Mouse (Mus musculus): ENCODE measurements at regions not wholly inside any gene's neighbourhood (a gene's known extent, or its start where the extent isn't known, plus 50 kb on each side); places are given as distances from the start of the nearest gene placed in this dataset.
"Not testable (repeated sequence)": the region's sequence is repeated elsewhere in the genome, so short reads cannot be mapped to it uniquely, and the experiment has no call there.

DNA sequence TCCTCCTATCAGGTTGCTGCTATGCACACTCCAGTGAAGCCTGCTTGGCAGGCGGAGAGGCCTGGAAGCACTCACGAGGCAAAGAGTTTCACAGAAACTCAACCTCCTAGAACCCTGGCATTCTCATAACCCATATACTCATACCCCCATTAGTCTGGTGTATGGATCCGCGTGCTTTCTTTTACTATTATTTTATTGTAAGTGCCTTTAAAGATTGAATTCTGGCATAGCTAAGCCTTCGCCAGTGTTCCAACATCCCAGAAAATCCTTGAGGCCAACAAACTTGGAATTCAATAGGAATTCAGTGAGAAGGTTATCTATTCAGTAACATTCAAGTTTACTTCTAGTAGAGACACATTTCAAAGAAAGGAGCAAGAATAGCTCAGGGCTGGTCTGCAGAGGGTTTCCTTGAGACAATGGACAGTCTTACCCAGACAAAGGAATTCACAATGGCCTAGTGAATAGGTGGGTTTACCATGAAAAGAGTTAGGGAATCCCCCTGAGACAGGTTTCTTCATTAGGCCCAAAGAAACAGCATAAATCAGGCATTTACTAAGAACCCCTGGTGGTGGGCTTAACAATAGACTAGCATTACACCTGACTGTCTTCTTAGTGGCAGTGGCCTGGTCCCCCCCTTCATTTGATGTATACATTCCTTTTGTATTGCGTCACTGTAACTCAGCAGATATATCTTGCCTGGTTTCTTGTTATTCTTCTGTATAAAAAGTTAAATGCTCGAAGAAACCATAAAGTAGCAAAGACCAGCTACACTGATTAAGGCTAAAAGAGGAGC lies 80.8 kb upstream of the Gm15446 start:
- not testable (repeated sequence) for H3K4me3 ChIP-seq; H3K27me3 ChIP-seq; H3K4me2 ChIP-seq; H3K9ac ChIP-seq; ATAC-seq (ENCODE audit: borderline replicate concordance, extremely low read depth, low FRiP score, low TSS enrichment); H3K27ac ChIP-seq; H3K9me3 ChIP-seq; H3K36me3 ChIP-seq; H3K4me1 ChIP-seq
- WGBS = 89% methylated on average over 7 of the region's 7 CpGs

DNA sequence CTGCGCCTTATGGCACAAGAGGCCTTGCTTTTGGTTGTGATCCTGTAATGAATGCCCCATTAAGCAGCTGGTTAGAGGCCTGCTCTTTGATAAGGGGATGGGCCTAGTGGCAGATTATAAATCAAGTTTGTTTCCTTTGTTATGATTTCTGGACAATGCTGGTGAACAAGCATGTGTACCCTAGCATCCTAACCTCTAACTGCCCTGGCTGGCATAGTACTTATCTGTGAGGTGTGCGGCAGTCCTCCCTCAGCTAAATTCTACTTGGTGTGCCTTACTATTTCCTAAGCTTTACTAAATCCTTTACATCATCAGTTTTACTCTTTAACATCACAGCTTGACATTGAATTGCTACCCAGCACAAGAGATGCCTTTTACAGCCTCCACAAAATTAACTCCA lies 79.0 kb upstream of the Gm15446 start:
- not testable (repeated sequence) for H3K36me3 ChIP-seq
- H3K9ac ChIP-seq = 0 out of 2 replicates have a peak overlapping the region, but pooled peaks have one; percentile 33

DNA sequence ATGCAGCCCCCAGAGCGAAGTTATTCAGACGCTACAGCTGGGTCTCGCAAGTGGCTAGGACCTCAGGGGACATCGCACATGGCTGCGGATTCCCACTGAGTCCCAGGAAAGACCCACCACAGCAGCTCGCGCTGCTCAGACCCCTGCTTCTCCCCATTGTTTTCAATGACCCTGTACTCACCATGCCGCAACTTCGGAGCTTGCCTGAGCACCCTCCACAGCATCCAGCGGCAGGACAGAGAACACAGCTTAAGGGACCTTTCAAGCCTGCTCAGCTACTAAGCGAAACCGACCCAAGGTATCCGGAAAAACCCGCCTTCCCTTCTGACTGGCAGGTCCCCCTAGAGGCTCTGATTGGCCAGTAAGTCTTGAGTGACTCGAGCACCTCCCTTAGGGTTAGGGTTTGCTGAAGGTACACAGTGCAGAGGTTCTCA lies 78.4 kb upstream of the Gm15446 start:
- 4% methylated on average over 15 of the region's 15 CpGs for WGBS
- Histone ChIP-seq H3K36me3 (no peaks in the 10 kb centered on the region), H3K27ac (no peak overlapping the region)

More for the DNA sequence above, 79.0 kb upstream of the Gm15446 start:
- WGBS = 83% methylated on average over 2 of the region's 2 CpGs
- Histone ChIP-seq H3K4me3 (peak overlapping the region; percentile 55), H3K4me2 (peak overlapping the region; percentile 54)
- H3K27ac ChIP-seq; ATAC-seq (ENCODE audit: borderline replicate concordance, extremely low read depth, low FRiP score, low TSS enrichment); H3K4me1 ChIP-seq; H3K9me3 ChIP-seq; H3K27me3 ChIP-seq: not testable (repeated sequence)

DNA sequence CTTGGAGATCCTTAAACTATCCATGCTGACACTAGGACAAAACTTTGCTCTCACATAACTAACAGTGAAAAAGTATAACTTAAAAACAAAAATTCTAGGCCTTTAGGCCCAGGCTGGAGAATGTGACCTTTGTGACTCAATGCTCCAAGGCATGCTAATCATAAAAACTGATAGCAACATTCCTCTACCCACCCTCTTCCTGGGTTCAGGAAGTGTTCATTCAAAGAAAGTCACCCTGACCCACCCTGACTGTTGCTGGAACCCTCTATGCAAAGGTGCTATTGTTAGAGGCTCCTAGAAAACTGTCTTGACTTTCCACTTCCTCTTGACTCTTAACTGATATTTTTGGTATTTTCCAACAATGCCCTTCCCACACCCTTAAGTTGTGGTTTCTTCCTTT lies 72.0 kb upstream of the Gm15446 start:
- H3K27ac ChIP-seq; H3K4me2 ChIP-seq; H3K4me1 ChIP-seq; H3K36me3 ChIP-seq; ATAC-seq (ENCODE audit: borderline replicate concordance, extremely low read depth, low FRiP score, low TSS enrichment); H3K4me3 ChIP-seq; H3K9me3 ChIP-seq; H3K27me3 ChIP-seq; H3K9ac ChIP-seq: not testable (repeated sequence)

More for the DNA sequence above, 78.4 kb upstream of the Gm15446 start:
- no peaks in the 10 kb centered on the region for H3K27me3 ChIP-seq
- ATAC-seq (ENCODE audit: borderline replicate concordance, extremely low read depth, low FRiP score, low TSS enrichment) = peak; percentile 84
- peaks cover 3% of the 10 kb centered on the region; the same call in 1 of the 2 replicates for H3K4me1 ChIP-seq
- peak overlapping the region; percentile 54 for H3K4me2 ChIP-seq
- peak overlapping the region; percentile 55 for H3K4me3 ChIP-seq
- H3K9ac ChIP-seq = 0 out of 2 replicates have a peak overlapping the region, but pooled peaks have one; percentile 33
- H3K9me3 ChIP-seq = no peaks in the 10 kb centered on the region

DNA sequence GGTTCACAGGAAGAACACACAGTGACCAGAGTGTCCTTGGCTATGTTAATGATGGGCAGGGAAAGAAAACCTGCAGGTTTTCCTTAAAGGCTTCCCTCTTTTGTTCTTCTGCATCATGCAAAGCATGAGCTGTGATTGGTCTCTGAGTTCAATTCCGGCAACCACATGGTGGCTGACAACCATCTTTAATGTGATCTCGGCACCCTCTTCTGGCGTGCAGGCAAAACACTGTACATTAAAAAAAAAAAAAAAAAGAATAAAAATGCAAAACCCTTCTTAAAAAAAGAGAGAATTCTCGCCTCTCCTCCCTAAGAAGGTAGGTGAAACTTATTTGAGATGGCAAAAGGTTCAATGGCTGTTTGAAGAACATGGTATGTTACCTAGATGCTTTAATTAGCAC lies 62.8 kb upstream of the Gm15446 start:
- whole genome bisulfite sequencing = 81% methylated on average over 4 of the region's 4 CpGs
- ATAC-seq (ENCODE audit: borderline replicate concordance, extremely low read depth, low FRiP score, low TSS enrichment) = no peak
- no peak overlapping the region for H3K4me3 ChIP-seq
- H3K9ac ChIP-seq = no peak overlapping the region
- no peak overlapping the region for H3K4me2 ChIP-seq
- H3K36me3 ChIP-seq = no peaks in the 10 kb centered on the region
- H3K9me3 ChIP-seq = no peaks in the 10 kb centered on the region
- no peaks in the 10 kb centered on the region for H3K4me1 ChIP-seq
- H3K27me3 ChIP-seq = no peaks in the 10 kb centered on the region
- no peak overlapping the region for H3K27ac ChIP-seq

DNA sequence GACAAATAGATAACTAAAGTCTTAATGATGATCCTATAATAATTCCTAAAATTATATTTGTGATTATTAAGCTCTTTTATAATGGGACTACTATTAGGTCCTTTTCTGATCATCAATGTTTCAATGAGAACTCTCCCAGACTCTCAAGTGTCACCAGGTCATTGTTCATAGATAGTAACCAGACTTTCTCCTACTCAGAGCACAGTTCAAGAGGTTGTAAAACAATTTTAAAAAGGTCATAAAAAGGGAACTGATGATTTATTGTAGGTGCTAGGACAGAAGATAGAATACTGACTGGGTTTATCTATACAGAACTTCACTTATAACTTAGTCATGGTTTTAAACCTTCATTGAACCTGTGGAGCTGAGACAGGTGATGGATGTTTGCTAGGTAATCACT lies 58.7 kb upstream of the Gm15446 start:
- H3K4me3 ChIP-seq; H3K36me3 ChIP-seq; H3K4me1 ChIP-seq; H3K4me2 ChIP-seq; H3K9me3 ChIP-seq; H3K27ac ChIP-seq; H3K27me3 ChIP-seq; ATAC-seq (ENCODE audit: borderline replicate concordance, extremely low read depth, low FRiP score, low TSS enrichment); H3K9ac ChIP-seq: not testable (repeated sequence)

DNA sequence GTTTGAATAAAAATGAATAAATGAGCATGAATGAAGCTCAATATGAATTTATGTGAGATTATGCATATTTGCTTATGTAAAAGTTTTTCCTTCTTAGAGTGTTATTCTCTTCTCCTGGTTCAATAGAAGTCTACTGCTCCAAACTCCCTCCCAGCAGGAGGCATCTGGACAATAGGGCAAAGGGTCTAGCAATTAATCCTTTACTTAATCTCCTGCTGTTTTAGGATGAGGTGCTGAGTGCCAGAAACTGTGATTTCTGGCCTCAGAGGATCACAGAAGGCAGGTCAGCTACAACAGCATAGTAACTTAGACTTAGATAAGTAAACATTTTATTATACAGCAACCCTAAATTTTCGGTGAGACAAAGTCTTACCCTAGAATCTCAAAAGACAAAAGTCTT lies 57.6 kb upstream of the Gm15446 start:
- 62% methylated on average over 1 of the region's 1 CpGs for WGBS
- ATAC-seq (ENCODE audit: borderline replicate concordance, extremely low read depth, low FRiP score, low TSS enrichment) = no peak

DNA sequence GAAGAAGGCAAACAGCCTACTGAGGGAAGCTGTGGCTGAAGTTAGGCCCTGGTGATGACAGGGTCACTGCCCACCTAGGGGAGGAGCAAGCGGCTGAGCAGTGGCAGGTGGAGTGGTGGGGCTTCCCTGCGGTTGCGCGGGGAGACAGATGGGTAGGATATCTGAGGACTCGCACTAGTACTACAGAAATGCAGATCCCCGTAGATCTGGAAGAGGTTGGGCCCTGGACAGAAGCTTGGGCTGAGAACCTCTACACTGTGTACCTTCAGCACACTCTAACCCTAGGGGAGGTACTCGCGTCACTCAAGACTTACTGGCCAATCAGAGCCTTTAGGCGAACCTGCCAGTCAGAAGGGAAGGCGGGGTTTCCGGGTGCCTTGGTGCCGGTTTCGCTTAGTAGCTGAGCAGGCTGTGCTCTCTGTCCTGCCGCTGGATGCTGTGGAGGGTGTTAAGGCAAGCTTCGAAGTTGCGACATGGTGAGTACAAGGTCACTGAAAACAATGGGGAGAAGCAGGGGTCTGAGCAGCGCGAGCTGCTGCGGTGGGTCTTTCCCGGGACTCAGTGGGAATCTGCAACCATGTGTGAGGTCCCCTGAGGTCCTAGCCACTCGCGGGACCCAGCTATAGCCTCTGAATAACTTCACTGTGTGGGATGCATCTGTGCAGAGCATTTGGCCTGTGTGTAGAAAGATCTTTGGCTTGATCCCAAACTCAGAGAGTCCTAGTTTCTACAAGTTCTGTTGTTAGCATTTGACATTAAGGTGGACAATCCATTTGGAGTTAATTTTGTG lies 56.7 kb upstream of the Gm15446 start:
- Histone ChIP-seq H3K9me3 (no peaks in the 10 kb centered on the region), H3K9ac (peak overlapping the region; percentile 63), H3K27ac (peak overlapping the region; percentile 37; the same call in 1 of the 2 replicates), H3K27me3 (no peaks in the 10 kb centered on the region), H3K4me1 (peaks cover 6% of the 10 kb centered on the region; the same call in 1 of the 2 replicates), H3K36me3 (no peaks in the 10 kb centered on the region), H3K4me3 (peak overlapping the region; percentile 70), H3K4me2 (peak overlapping the region; percentile 59)
- ATAC-seq (ENCODE audit: borderline replicate concordance, extremely low read depth, low FRiP score, low TSS enrichment) = peak; percentile 99
- WGBS = under 1% methylated on average over 22 of the region's 22 CpGs

More for the DNA sequence above, 57.6 kb upstream of the Gm15446 start:
- no peak overlapping the region for H3K27ac ChIP-seq
- no peaks in the 10 kb centered on the region for H3K27me3 ChIP-seq
- H3K9ac ChIP-seq = no peak overlapping the region
- H3K4me2 ChIP-seq = no peak overlapping the region
- H3K36me3 ChIP-seq = no peaks in the 10 kb centered on the region
- H3K4me1 ChIP-seq = peaks cover 6% of the 10 kb centered on the region; the same call in 1 of the 2 replicates
- H3K9me3 ChIP-seq = no peaks in the 10 kb centered on the region
- no peak overlapping the region for H3K4me3 ChIP-seq

DNA sequence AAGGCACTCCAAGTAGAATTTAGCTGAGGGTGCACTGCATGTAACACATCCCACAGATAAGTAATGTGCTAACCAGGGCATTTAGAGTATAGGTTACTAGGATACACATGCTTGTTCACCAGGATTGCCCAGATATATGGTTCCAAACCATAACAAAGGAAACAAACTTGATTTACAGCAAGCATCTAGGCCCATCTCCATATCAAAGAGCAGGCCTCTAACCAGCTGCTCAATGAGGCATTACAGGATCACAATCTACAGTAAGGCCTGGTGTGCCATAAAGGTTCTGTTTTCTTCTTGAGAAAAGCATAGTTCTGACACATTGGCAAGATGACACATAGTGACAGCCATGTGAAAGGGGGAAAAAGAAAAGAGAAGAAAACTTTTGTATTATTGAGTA lies 56.0 kb upstream of the Gm15446 start:
- ATAC-seq (ENCODE audit: borderline replicate concordance, extremely low read depth, low FRiP score, low TSS enrichment); H3K36me3 ChIP-seq; H3K4me1 ChIP-seq; H3K27ac ChIP-seq; H3K9ac ChIP-seq; H3K27me3 ChIP-seq; H3K9me3 ChIP-seq: not testable (repeated sequence)
- Histone ChIP-seq H3K4me2 (peak overlapping the region; percentile 59), H3K4me3 (peak overlapping the region; percentile 70)
